Mouse (Mus musculus): ENCODE measurements around the gene Psmd1. TPM values are rescaled to one million over a fixed set of nuclear protein-coding genes. Genes with fewer than 3 reads are reported as not detected.
A peak's percentile ranks its signal among the peaks of the same experiment; 100 is the strongest.

The Psmd1 gene
- total RNA-seq, 1 experiment, result 177 TPM

DNA sequence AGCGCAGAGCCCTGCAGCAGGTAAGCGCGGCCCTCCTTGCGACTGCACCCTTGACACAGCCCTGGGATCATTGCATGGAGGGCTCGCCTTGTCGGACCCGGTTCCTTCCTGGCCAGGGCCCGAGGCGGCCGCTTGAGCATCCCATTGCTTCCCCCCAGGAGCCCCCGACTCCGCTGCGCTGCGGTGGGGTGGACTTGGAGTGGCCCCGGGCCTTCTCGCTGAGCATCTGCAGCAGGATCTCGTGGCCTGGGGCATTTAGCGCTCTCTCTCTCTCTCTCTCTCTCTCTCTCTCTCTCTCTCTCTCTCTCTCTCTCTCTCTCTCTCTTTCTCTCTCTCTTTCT, 90.6 kb downstream of the Psmd1 start:
- no peak overlapping the region for H3K27ac ChIP-seq (ENCODE audit: insufficient read depth, low read depth, low read length, poor library complexity, severe bottlenecking)
- no peaks in the 10 kb centered on the region for H3K9me3 ChIP-seq (ENCODE audit: control insufficient read depth, insufficient read depth, low read depth, low read length)
- no peak for DNase-seq (ENCODE audit: low read depth, low spot score)
- peak overlapping the region; percentile 85 for H3K9ac ChIP-seq (ENCODE audit: insufficient read depth, low read depth, low read length, poor library complexity, severe bottlenecking)
- 0 out of 4 replicates have a peak, but pooled peaks cover 2 to 3% of the 10 kb centered on the region in 2 experiments for H3K4me1 ChIP-seq (ENCODE audit: control insufficient read depth in 2 of 2, insufficient read depth in 2 of 2, low read length in 2 of 2, poor library complexity in 1 of 2)
- H3K36me3 ChIP-seq (ENCODE audit: control insufficient read depth, insufficient read depth, low read length, poor library complexity, severe bottlenecking), result peaks cover 5% of the 10 kb centered on the region; the same call in 1 of the 2 replicates
- peak overlapping the region; percentile 75 to 90 for H3K4me3 ChIP-seq (ENCODE audit: insufficient read depth in 1 of 2, low read depth in 1 of 2, low read length in 2 of 2, poor library complexity in 1 of 2, severe bottlenecking in 1 of 2)
- in situ Hi-C loops (cut with MboI; ENCODE audit: low sequenced_read_pairs in 2 of 2, unreplicated experiment in 2 of 2), result no loop called here
- no peak for TF ChIP-seq ZC3H11A (IDR thresholded peaks at IDR 0.05; ENCODE audit: borderline replicate concordance, low read depth, low read length)
- TF ChIP-seq MAFK (IDR thresholded peaks at IDR 0.05; ENCODE audit: insufficient read depth, low read depth, low read length), result no peak
- TF ChIP-seq CHD2 (IDR thresholded peaks at IDR 0.05; ENCODE audit: low read depth, low read length), result no peak
- no peak for TF ChIP-seq HCFC1 (IDR thresholded peaks at IDR 0.05; ENCODE audit: borderline replicate concordance, insufficient read depth, low read length)
- no peak for TF ChIP-seq ZNF384 (IDR thresholded peaks at IDR 0.05; ENCODE audit: low read depth, low read length)

DNA sequence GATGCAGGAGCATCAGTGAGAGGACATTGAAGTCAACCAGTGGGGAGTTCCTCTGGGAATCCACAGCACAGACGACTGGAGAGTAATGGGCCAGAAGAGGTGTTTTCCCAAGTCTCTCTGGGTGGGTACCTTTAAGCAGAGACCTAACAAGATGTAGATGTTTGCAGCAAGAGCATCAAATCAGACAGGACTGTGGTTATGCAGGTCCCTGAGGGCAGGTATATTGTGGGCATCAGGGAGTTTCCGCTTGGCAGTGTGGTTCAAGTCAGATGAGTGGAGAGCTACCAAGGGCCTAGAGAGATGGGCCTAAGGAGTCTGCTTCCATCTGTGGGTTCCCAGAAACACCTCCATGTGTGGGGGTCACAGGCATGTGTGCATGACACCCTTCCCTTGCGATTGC, 91.9 kb downstream of the Psmd1 start:
- H3K9ac ChIP-seq (ENCODE audit: insufficient read depth, low read depth, low read length, poor library complexity, severe bottlenecking), result no peak overlapping the region
- no peak for TF ChIP-seq ZNF384 (IDR thresholded peaks at IDR 0.05; ENCODE audit: low read depth, low read length)
- peaks cover 11% of the 10 kb centered on the region for H3K36me3 ChIP-seq (ENCODE audit: control insufficient read depth, insufficient read depth, low read length, poor library complexity, severe bottlenecking)
- H3K4me1 ChIP-seq (ENCODE audit: control insufficient read depth in 2 of 2, insufficient read depth in 2 of 2, low read length in 2 of 2, poor library complexity in 1 of 2), result 0 out of 4 replicates have a peak, but pooled peaks cover 0 to 2% of the 10 kb centered on the region in 2 experiments
- no peak overlapping the region for H3K27ac ChIP-seq (ENCODE audit: insufficient read depth, low read depth, low read length, poor library complexity, severe bottlenecking)
- no peaks in the 10 kb centered on the region for H3K9me3 ChIP-seq (ENCODE audit: control insufficient read depth, insufficient read depth, low read depth, low read length)
- in situ Hi-C loops (cut with MboI; ENCODE audit: low sequenced_read_pairs in 2 of 2, unreplicated experiment in 2 of 2), result no loop called here
- H3K4me3 ChIP-seq (ENCODE audit: insufficient read depth in 1 of 2, low read depth in 1 of 2, low read length in 2 of 2, poor library complexity in 1 of 2, severe bottlenecking in 1 of 2), result no peak overlapping the region
- DNase-seq (ENCODE audit: low read depth, low spot score), result no peak

DNA sequence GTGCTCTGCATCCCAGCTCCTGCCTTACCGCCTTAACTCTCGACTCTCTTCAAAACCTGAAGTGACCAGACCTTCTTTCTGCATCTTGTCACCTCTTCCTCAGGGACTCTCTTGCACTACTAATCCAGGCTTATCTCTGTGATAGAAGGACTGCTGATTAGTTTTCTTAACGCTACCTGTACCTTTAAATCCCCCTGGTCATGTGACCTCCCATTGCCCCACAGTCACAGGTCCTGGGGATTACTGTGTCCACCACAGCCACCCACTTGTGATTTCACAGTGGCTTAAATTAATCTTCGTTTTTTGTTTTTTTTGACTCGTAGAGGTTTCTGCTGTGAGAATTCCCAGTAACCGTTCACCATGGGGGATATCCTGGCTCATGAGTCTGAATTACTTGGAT, 92.4 kb downstream of the Psmd1 start:
- no peak overlapping the region for H3K4me3 ChIP-seq (ENCODE audit: insufficient read depth in 1 of 2, low read depth in 1 of 2, low read length in 2 of 2, poor library complexity in 1 of 2, severe bottlenecking in 1 of 2)
- no peak for TF ChIP-seq HCFC1 (IDR thresholded peaks at IDR 0.05; ENCODE audit: borderline replicate concordance, insufficient read depth, low read length)
- TF ChIP-seq ZNF384 (IDR thresholded peaks at IDR 0.05; ENCODE audit: low read depth, low read length), result no peak
- TF ChIP-seq CHD2 (IDR thresholded peaks at IDR 0.05; ENCODE audit: low read depth, low read length), result no peak
- no peak for TF ChIP-seq MAFK (IDR thresholded peaks at IDR 0.05; ENCODE audit: insufficient read depth, low read depth, low read length)
- TF ChIP-seq ZC3H11A (IDR thresholded peaks at IDR 0.05; ENCODE audit: borderline replicate concordance, low read depth, low read length), result no peak
- no peak overlapping the region for H3K9ac ChIP-seq (ENCODE audit: insufficient read depth, low read depth, low read length, poor library complexity, severe bottlenecking)
- H3K9me3 ChIP-seq (ENCODE audit: control insufficient read depth, insufficient read depth, low read depth, low read length), result no peaks in the 10 kb centered on the region
- no peak for DNase-seq (ENCODE audit: low read depth, low spot score)
- in situ Hi-C loops (cut with MboI; ENCODE audit: low sequenced_read_pairs in 2 of 2, unreplicated experiment in 2 of 2), result no loop called here
- H3K4me1 ChIP-seq (ENCODE audit: control insufficient read depth in 2 of 2, insufficient read depth in 2 of 2, low read length in 2 of 2, poor library complexity in 1 of 2), result 0 out of 4 replicates have a peak, but pooled peaks cover 0 to 2% of the 10 kb centered on the region in 2 experiments
- H3K36me3 ChIP-seq (ENCODE audit: control insufficient read depth, insufficient read depth, low read length, poor library complexity, severe bottlenecking), result peaks cover 11% of the 10 kb centered on the region
- H3K27ac ChIP-seq (ENCODE audit: insufficient read depth, low read depth, low read length, poor library complexity, severe bottlenecking), result no peak overlapping the region

DNA sequence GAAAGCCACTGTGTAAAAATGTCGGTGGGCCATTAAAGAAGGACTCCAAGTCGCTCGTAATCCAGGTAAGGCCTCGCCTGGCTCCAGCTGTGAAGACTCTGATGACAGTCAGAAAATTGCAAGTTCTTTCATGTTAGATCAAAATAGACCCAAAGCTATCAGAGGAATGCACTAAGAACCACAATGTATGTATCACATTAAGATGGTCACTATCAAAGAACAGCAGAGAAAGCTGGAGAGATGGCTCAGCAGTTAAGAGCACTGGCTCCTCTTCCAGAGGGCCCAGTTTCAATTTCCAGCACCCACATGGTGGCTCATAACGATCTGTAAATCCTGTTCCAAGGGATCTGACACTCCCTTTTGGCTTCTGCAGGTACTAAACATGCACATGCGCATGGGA, 95.9 kb downstream of the Psmd1 start:
- Histone ChIP-seq H3K9me3 (ENCODE audit: control insufficient read depth, insufficient read depth, low read depth, low read length) (no peaks in the 10 kb centered on the region), H3K36me3 (ENCODE audit: control insufficient read depth, insufficient read depth, low read length, poor library complexity, severe bottlenecking) (peaks cover 13% of the 10 kb centered on the region), H3K4me1 (ENCODE audit: control insufficient read depth in 2 of 2, insufficient read depth in 2 of 2, low read length in 2 of 2, poor library complexity in 1 of 2) (0 out of 4 replicates have a peak, but pooled peaks cover 0 to 2% of the 10 kb centered on the region in 2 experiments), H3K9ac (ENCODE audit: insufficient read depth, low read depth, low read length, poor library complexity, severe bottlenecking) (no peak overlapping the region), H3K4me3 (ENCODE audit: insufficient read depth in 1 of 2, low read depth in 1 of 2, low read length in 2 of 2, poor library complexity in 1 of 2, severe bottlenecking in 1 of 2) (no peak overlapping the region), H3K27ac (ENCODE audit: insufficient read depth, low read depth, low read length, poor library complexity, severe bottlenecking) (no peak overlapping the region)
- TF ChIP-seq ZNF384 (IDR thresholded peaks at IDR 0.05; ENCODE audit: low read depth, low read length) (no peak), MAFK (IDR thresholded peaks at IDR 0.05; ENCODE audit: insufficient read depth, low read depth, low read length) (no peak), HCFC1 (IDR thresholded peaks at IDR 0.05; ENCODE audit: borderline replicate concordance, insufficient read depth, low read length) (no peak), ZC3H11A (IDR thresholded peaks at IDR 0.05; ENCODE audit: borderline replicate concordance, low read depth, low read length) (no peak), CHD2 (IDR thresholded peaks at IDR 0.05; ENCODE audit: low read depth, low read length) (no peak)
- in situ Hi-C loops (cut with MboI; ENCODE audit: low sequenced_read_pairs in 2 of 2, unreplicated experiment in 2 of 2), result no loop called here
- no peak for DNase-seq (ENCODE audit: low read depth, low spot score)

DNA sequence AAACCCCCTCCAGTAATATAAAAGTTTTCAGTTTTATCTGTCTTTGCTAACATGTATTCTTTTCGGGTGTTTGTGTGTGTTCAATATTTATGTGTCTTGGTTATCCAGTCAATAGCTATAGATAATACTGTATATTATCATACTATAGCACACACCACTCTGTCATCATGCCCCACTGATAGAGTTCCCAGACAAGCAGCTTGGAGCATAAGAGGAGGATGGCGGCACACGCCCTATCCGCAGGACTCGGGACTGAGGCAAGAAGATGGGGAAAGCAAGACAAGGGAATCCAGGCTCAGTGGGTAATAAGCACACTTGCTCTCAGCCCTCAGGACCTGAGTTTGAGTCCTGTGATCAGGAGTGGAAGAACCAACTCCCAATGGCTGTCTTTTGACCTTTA, 96.3 kb downstream of the Psmd1 start:
- no peaks in the 10 kb centered on the region for H3K9me3 ChIP-seq (ENCODE audit: control insufficient read depth, insufficient read depth, low read depth, low read length)
- no peak overlapping the region for H3K27ac ChIP-seq (ENCODE audit: insufficient read depth, low read depth, low read length, poor library complexity, severe bottlenecking)
- no peak overlapping the region for H3K4me3 ChIP-seq (ENCODE audit: insufficient read depth in 1 of 2, low read depth in 1 of 2, low read length in 2 of 2, poor library complexity in 1 of 2, severe bottlenecking in 1 of 2)
- no peak for TF ChIP-seq CHD2 (IDR thresholded peaks at IDR 0.05; ENCODE audit: low read depth, low read length)
- no peak for TF ChIP-seq ZNF384 (IDR thresholded peaks at IDR 0.05; ENCODE audit: low read depth, low read length)
- TF ChIP-seq MAFK (IDR thresholded peaks at IDR 0.05; ENCODE audit: insufficient read depth, low read depth, low read length), result no peak
- TF ChIP-seq HCFC1 (IDR thresholded peaks at IDR 0.05; ENCODE audit: borderline replicate concordance, insufficient read depth, low read length), result no peak
- TF ChIP-seq ZC3H11A (IDR thresholded peaks at IDR 0.05; ENCODE audit: borderline replicate concordance, low read depth, low read length), result no peak
- no peak overlapping the region for H3K9ac ChIP-seq (ENCODE audit: insufficient read depth, low read depth, low read length, poor library complexity, severe bottlenecking)
- in situ Hi-C loops (cut with MboI; ENCODE audit: low sequenced_read_pairs in 2 of 2, unreplicated experiment in 2 of 2), result no loop called here
- peaks cover 13% of the 10 kb centered on the region for H3K36me3 ChIP-seq (ENCODE audit: control insufficient read depth, insufficient read depth, low read length, poor library complexity, severe bottlenecking)
- 0 out of 4 replicates have a peak, but pooled peaks cover 0 to under 1% of the 10 kb centered on the region in 2 experiments for H3K4me1 ChIP-seq (ENCODE audit: control insufficient read depth in 2 of 2, insufficient read depth in 2 of 2, low read length in 2 of 2, poor library complexity in 1 of 2)
- DNase-seq (ENCODE audit: low read depth, low spot score), result no peak
